Mouse (Mus musculus): ENCODE data around the gene Lrsam1.

GRCm38 (mm10) chr2:32982700-32983099 is 21.3 kb upstream of the Lrsam1 start:
- TF ChIP-seq MAZ (IDR thresholded peaks at IDR 0.05; ENCODE audit: low read depth, low read length) (no peak), ETS1 (conservative IDR thresholded peaks at IDR 0.05; ENCODE audit: low read depth, low read length) (no peak), RCOR1 (conservative IDR thresholded peaks at IDR 0.05; ENCODE audit: low read depth, low read length) (no peak), ZKSCAN1 (IDR thresholded peaks at IDR 0.05; ENCODE audit: borderline replicate concordance, low read depth, low read length) (no peak), GABPA (IDR thresholded peaks at IDR 0.05; ENCODE audit: insufficient replicate concordance, low read depth, low read length) (no peak)
